Mouse (Mus musculus): Measurements from ENCODE around the gene Sh3gl2. TPM values are rescaled to one million over a fixed set of nuclear protein-coding genes. Genes with fewer than 3 reads are reported as not detected.

Sh3gl2 gene
- total and polyA plus RNA-seq, 3 experiments: not detected

GRCm38 (mm10) chr4:85205636-85206211, 798 bp downstream of the Sh3gl2 start:
- dilution Hi-C loops (cut with MboI; ENCODE audit: extremely low pct_ligation_motif_present, extremely low pct_unique_long_range_greater_than_20kb, low sequenced_read_pairs): no loop called here
- peaks cover 75% of the 10 kb centered on the region for H3K9me3 ChIP-seq (replicated peaks; ENCODE audit: low read length)
- no peak for DNase-seq (ENCODE audit: extremely low read depth)
- H3K27me3 ChIP-seq (replicated peaks): no peaks in the 10 kb centered on the region
- no peak overlapping the region for H3K27ac ChIP-seq (ENCODE audit: insufficient read depth, low read depth)
- no peak overlapping the region for H3K4me3 ChIP-seq (replicated peaks in 1 of 3; ENCODE audit: low read depth in 2 of 3, low read length in 2 of 3, poor library complexity in 1 of 3)
- H3K4me2 ChIP-seq (ENCODE audit: insufficient read depth, low read depth, poor library complexity, severe bottlenecking): no peak overlapping the region
- no peak for TF ChIP-seq NRF1 (IDR thresholded peaks at IDR 0.05; ENCODE audit: low read depth, low read length)
- H3K36me3 ChIP-seq (replicated peaks in 1 of 2; ENCODE audit: control insufficient read depth in 1 of 2, insufficient read depth in 1 of 2, low read length in 1 of 2): no peaks in the 10 kb centered on the region
- H3K79me2 ChIP-seq (replicated peaks; ENCODE audit: control insufficient read depth, extremely low read depth, insufficient read depth, poor library complexity, severe bottlenecking): no peaks in the 10 kb centered on the region
- no peak overlapping the region for H3K9ac ChIP-seq (ENCODE audit: insufficient read depth, low read depth)
- in situ Hi-C loops (cut with MboI; ENCODE audit: low pct_ligation_motif_present, low pct_unique_long_range_greater_than_20kb, low sequenced_read_pairs): no loop called here
- no peaks in the 10 kb centered on the region for H3K4me1 ChIP-seq (ENCODE audit: control insufficient read depth in 1 of 2, insufficient read depth in 2 of 2)

DNA sequence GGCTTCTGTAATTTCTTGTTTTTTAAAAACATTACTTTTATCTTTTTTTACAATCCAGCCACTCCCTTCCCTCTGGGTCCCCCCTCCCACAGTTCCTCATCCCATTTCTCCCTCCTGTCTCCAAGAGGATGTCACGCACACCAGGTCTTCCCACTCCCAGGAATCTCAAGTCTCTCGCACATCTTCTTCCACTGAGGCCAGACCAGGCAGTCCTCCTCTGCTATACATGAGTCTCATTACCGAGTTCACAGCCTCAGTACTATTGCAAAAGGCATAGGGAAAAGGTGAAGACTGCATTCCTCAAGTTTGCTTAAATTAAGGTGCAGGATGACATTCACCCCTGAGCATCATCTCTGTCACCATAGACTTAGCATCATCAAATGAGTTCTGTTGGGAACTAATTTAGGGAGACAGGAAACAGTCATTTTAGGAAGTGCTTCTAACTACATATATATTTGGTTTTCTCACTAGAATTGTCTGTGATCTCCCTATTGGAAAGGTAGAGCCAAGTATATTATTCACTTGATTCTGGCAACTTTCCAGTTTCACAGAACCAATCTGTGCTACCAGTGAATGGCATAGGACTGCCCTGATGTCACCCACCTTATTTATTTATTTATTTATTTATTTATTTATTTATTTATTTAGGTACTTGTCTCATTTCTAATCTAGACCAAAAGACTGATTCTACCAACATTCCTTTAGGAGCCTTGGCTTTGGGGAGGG, 1.9 kb downstream of the Sh3gl2 start:
- H3K27me3 ChIP-seq (replicated peaks): no peaks in the 10 kb centered on the region
- no peak for TF ChIP-seq ZKSCAN1 (IDR thresholded peaks at IDR 0.05; ENCODE audit: borderline replicate concordance, low read depth, low read length)
- TF ChIP-seq E2F4 (IDR thresholded peaks at IDR 0.05; ENCODE audit: insufficient replicate concordance, low read depth, low read length): no peak
- TF ChIP-seq MAX (IDR thresholded peaks at IDR 0.05; ENCODE audit: low read length): no peak
- TF ChIP-seq ETS1 (conservative IDR thresholded peaks at IDR 0.05; ENCODE audit: low read depth, low read length): no peak
- TF ChIP-seq MEF2A (IDR thresholded peaks at IDR 0.05; ENCODE audit: borderline replicate concordance, low read depth, low read length): no peak
- no peak for TF ChIP-seq RCOR1 (conservative IDR thresholded peaks at IDR 0.05; ENCODE audit: low read depth, low read length)
- TF ChIP-seq JUND (conservative IDR thresholded peaks at IDR 0.05; ENCODE audit: low read depth, low read length): no peak
- TF ChIP-seq RAD21 (IDR thresholded peaks at IDR 0.05; ENCODE audit: low read depth, low read length): no peak
- no peak for TF ChIP-seq NELFE (IDR thresholded peaks at IDR 0.05; ENCODE audit: low read depth, low read length)
- no peak overlapping the region for H3K4me2 ChIP-seq (ENCODE audit: insufficient read depth, low read depth, poor library complexity, severe bottlenecking)
- in situ Hi-C loops (cut with MboI; ENCODE audit: low pct_ligation_motif_present, low pct_unique_long_range_greater_than_20kb, low sequenced_read_pairs): no loop called here
- DNase-seq (ENCODE audit: extremely low read depth): no peak
- no peak overlapping the region for H3K4me3 ChIP-seq (replicated peaks in 1 of 3; ENCODE audit: low read depth in 2 of 3, low read length in 2 of 3, poor library complexity in 1 of 3)
- no peak overlapping the region for H3K9ac ChIP-seq (ENCODE audit: insufficient read depth, low read depth)
- H3K27ac ChIP-seq (ENCODE audit: insufficient read depth, low read depth): no peak overlapping the region
- no peaks in the 10 kb centered on the region for H3K36me3 ChIP-seq (replicated peaks in 1 of 2; ENCODE audit: control insufficient read depth in 1 of 2, insufficient read depth in 1 of 2, low read length in 1 of 2)
- H3K9me3 ChIP-seq (replicated peaks; ENCODE audit: low read length): peaks cover 75% of the 10 kb centered on the region
- H3K79me2 ChIP-seq (replicated peaks; ENCODE audit: control insufficient read depth, extremely low read depth, insufficient read depth, poor library complexity, severe bottlenecking): no peaks in the 10 kb centered on the region
- dilution Hi-C loops (cut with MboI; ENCODE audit: extremely low pct_ligation_motif_present, extremely low pct_unique_long_range_greater_than_20kb, low sequenced_read_pairs): no loop called here
- H3K4me1 ChIP-seq (ENCODE audit: control insufficient read depth in 1 of 2, insufficient read depth in 2 of 2): no peaks in the 10 kb centered on the region

DNA sequence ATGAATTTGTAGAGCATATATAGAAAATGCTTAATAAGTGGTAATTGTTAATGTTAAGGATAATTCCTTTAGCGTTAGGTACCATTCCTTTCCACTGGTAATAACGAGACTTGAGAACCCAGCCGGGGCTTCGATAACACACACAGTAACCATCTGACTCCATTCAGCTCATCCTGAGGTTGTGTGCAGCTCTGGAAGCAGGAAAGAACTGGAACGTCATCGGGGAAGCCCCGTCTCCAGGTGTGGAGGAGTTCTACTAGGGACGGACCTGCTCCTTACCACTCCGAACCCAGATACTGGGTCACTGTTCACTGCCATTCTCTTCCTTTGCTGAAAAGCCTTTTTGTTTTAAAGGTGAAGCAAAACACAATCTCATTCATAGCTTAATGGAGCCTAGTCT, 2.6 kb downstream of the Sh3gl2 start:
- H3K36me3 ChIP-seq (replicated peaks in 1 of 2; ENCODE audit: control insufficient read depth in 1 of 2, insufficient read depth in 1 of 2, low read length in 1 of 2): no peaks in the 10 kb centered on the region
- no peaks in the 10 kb centered on the region for H3K79me2 ChIP-seq (replicated peaks; ENCODE audit: control insufficient read depth, extremely low read depth, insufficient read depth, poor library complexity, severe bottlenecking)
- dilution Hi-C loops (cut with MboI; ENCODE audit: extremely low pct_ligation_motif_present, extremely low pct_unique_long_range_greater_than_20kb, low sequenced_read_pairs): no loop called here
- H3K27me3 ChIP-seq (replicated peaks): no peaks in the 10 kb centered on the region
- H3K4me2 ChIP-seq (ENCODE audit: insufficient read depth, low read depth, poor library complexity, severe bottlenecking): no peak overlapping the region
- no peak overlapping the region for H3K4me3 ChIP-seq (replicated peaks in 1 of 3; ENCODE audit: low read depth in 2 of 3, low read length in 2 of 3, poor library complexity in 1 of 3)
- no peak for DNase-seq (ENCODE audit: extremely low read depth)
- H3K9me3 ChIP-seq (replicated peaks; ENCODE audit: low read length): peaks cover 72% of the 10 kb centered on the region
- TF ChIP-seq ZKSCAN1 (IDR thresholded peaks at IDR 0.05; ENCODE audit: borderline replicate concordance, low read depth, low read length): no peak
- TF ChIP-seq E2F4 (IDR thresholded peaks at IDR 0.05; ENCODE audit: insufficient replicate concordance, low read depth, low read length): no peak
- TF ChIP-seq TBP (conservative IDR thresholded peaks at IDR 0.05; ENCODE audit: low read depth, low read length): no peak
- no peak for TF ChIP-seq POLR2AphosphoS2 (IDR thresholded peaks at IDR 0.05; ENCODE audit: low read depth, low read length)
- no peak for TF ChIP-seq EP300 (IDR thresholded peaks at IDR 0.05; ENCODE audit: low read length)
- no peak for TF ChIP-seq USF2 (conservative IDR thresholded peaks at IDR 0.05; ENCODE audit: low read depth, low read length)
- no peak for TF ChIP-seq CHD2 (IDR thresholded peaks at IDR 0.05; ENCODE audit: low read length)
- TF ChIP-seq MAX (IDR thresholded peaks at IDR 0.05; ENCODE audit: low read length): no peak
- no peak for TF ChIP-seq CTCF (conservative IDR thresholded peaks at IDR 0.05 in 1 of 2, IDR thresholded peaks at IDR 0.05 in 1 of 2; ENCODE audit: low read depth in 2 of 2, low read length in 2 of 2)
- no peak for TF ChIP-seq UBTF (IDR thresholded peaks at IDR 0.05; ENCODE audit: low read depth, low read length)
- TF ChIP-seq NRF1 (IDR thresholded peaks at IDR 0.05; ENCODE audit: low read depth, low read length): no peak
- H3K4me1 ChIP-seq (ENCODE audit: control insufficient read depth in 1 of 2, insufficient read depth in 2 of 2): no peaks in the 10 kb centered on the region
- in situ Hi-C loops (cut with MboI; ENCODE audit: low pct_ligation_motif_present, low pct_unique_long_range_greater_than_20kb, low sequenced_read_pairs): no loop called here
- no peak overlapping the region for H3K9ac ChIP-seq (ENCODE audit: insufficient read depth, low read depth)
- no peak overlapping the region for H3K27ac ChIP-seq (ENCODE audit: insufficient read depth, low read depth)
